Mouse (Mus musculus) lung, postnatal 0 days (tissue): ENCODE measurements at regions not wholly inside any gene's neighbourhood (a gene's known extent, or its start where the extent isn't known, plus 50 kb on each side); places are given as distances from the start of the nearest gene placed in this dataset. TPM values are rescaled to one million over a fixed set of nuclear protein-coding genes. Genes with fewer than 3 reads are reported as not detected.
A peak's percentile ranks its signal among the peaks of the same experiment; 100 is the strongest.

ENCODE experiments used
- ATAC-seq: fragments of 200-750 bp; cut with Nextera tagmentation; 2 replicates; pipeline ENCODE4 v1.8.0; 2017; ENCODE audit warnings: moderate library complexity
- DNase-seq: peaks from one replicate; pipeline ENCODE4 v3.0.0-alpha.2; 2016; ENCODE audit warnings: low spot score
- H3K27ac ChIP-seq: fragments of 300-500 bp; sonication (generic); 2 replicates; pipeline ENCODE4 v1.5.1; 2014; ENCODE audit warnings: antibody characterized with exemption, mild to moderate bottlenecking, low read length, mixed read lengths
- H3K27me3 ChIP-seq: fragments of 300-500 bp; sonication (generic); replicated peaks from 2 replicates; pipeline ENCODE4 v1.6.1; 2014; ENCODE audit warnings: low read length, mixed read lengths; ENCODE audit not compliant: insufficient read depth
- H3K36me3 ChIP-seq: fragments of 300-500 bp; sonication (generic); 2 replicates; pipeline ENCODE4 v1.6.1; 2014; ENCODE audit warnings: low read length, mixed read lengths; ENCODE audit not compliant: insufficient read depth
- H3K4me1 ChIP-seq: fragments of 300-500 bp; sonication (generic); 2 replicates; pipeline ENCODE4 v1.6.1; 2014; ENCODE audit warnings: antibody characterized with exemption, low read depth, low read length, mixed read lengths; ENCODE audit not compliant: insufficient read depth
- H3K4me2 ChIP-seq: fragments of 300-500 bp; sonication (generic); replicated peaks from 2 replicates; pipeline ENCODE4 v1.6.1; 2014; ENCODE audit warnings: low read depth, mild to moderate bottlenecking, low read length, moderate library complexity, mixed read lengths
- H3K4me3 ChIP-seq: fragments of 300-500 bp; sonication (generic); 2 replicates; pipeline ENCODE4 v1.5.1; 2014; ENCODE audit warnings: low read depth, low read length
- H3K9ac ChIP-seq: fragments of 300-500 bp; sonication (generic); replicated peaks from 2 replicates; pipeline ENCODE4 v1.6.1; 2014; ENCODE audit warnings: low read depth, mild to moderate bottlenecking
- H3K9me3 ChIP-seq: fragments of 300-500 bp; sonication (generic); 2 replicates; pipeline ENCODE4 v1.6.1; 2016; ENCODE audit warnings: low read length, mixed read lengths
- CTCF ChIP-seq: IDR thresholded peaks from 2 replicates; pipeline ENCODE4 v1.5.1; 2016; ENCODE audit warnings: antibody characterized with exemption, mild to moderate bottlenecking
- EP300 ChIP-seq: IDR thresholded peaks from 2 replicates; pipeline ENCODE4 v1.6.1; 2016; ENCODE audit warnings: antibody characterized with exemption, mild to moderate bottlenecking, control low read depth
- WGBS: fragments of 180-500 bp; shearing (Covaris S2); extraction: QIAGEN DNeasy Blood & Tissue Kit; methylation state at CpG from one replicate; pipeline ENCODE4 v1.1.7; 2014; 5-methylcytosine and 5-hydroxymethylcytosine counted together
- microRNA-seq: library from miRNA; unstranded; fragments of <30 nt; microRNA quantifications from one replicate; pipeline ENCODE4, GENCODE M21; 2016

GRCm38 (mm10) chr15:6242132-6242531 lies 57.5 kb upstream of the Dab2 start:
- Histone ChIP-seq H3K27ac (no peak overlapping the region), H3K4me1 (no peaks in the 10 kb centered on the region), H3K27me3 (no peaks in the 10 kb centered on the region), H3K9me3 (no peaks in the 10 kb centered on the region), H3K4me2 (no peak overlapping the region), H3K9ac (no peak overlapping the region), H3K36me3 (no peaks in the 10 kb centered on the region), H3K4me3 (no peak overlapping the region)
- DNase-seq, result peak; percentile 23
- peak; percentile 21; the same call in 1 of the 2 replicates for ATAC-seq
- TF ChIP-seq EP300, result no peak
- no peak for TF ChIP-seq CTCF
- 41% methylated on average over 4 of the region's 4 CpGs for WGBS

DNA sequence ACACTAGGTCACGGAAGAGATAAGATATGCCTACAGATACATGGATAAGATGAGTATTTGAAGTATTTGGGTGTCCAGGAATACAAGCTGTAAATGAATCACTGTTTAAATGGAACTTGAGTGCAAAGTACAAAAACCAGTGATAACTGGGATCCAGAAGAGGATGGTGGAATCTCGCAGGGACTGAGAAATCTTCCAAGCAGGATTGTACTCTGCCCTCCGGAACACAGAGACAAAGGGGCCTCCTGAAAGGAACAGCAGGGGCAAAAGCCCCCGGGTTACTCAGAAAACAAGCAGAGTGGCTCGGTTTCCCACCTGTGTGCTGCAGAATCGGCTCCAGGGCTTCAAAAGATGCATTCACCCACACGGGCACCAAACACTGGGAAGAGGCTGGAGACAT lies 55.2 kb upstream of the Dab2 start:
- no peak overlapping the region for H3K9ac ChIP-seq
- no peak overlapping the region for H3K4me2 ChIP-seq
- no peaks in the 10 kb centered on the region for H3K9me3 ChIP-seq
- no peaks in the 10 kb centered on the region for H3K36me3 ChIP-seq
- DNase-seq (no peak), ATAC-seq (no peak)
- H3K4me1 ChIP-seq, result no peaks in the 10 kb centered on the region
- WGBS, result 42% methylated on average over 7 of the region's 7 CpGs
- no peak overlapping the region for H3K27ac ChIP-seq
- no peak for TF ChIP-seq CTCF
- no peaks in the 10 kb centered on the region for H3K27me3 ChIP-seq
- H3K4me3 ChIP-seq, result no peak overlapping the region

DNA sequence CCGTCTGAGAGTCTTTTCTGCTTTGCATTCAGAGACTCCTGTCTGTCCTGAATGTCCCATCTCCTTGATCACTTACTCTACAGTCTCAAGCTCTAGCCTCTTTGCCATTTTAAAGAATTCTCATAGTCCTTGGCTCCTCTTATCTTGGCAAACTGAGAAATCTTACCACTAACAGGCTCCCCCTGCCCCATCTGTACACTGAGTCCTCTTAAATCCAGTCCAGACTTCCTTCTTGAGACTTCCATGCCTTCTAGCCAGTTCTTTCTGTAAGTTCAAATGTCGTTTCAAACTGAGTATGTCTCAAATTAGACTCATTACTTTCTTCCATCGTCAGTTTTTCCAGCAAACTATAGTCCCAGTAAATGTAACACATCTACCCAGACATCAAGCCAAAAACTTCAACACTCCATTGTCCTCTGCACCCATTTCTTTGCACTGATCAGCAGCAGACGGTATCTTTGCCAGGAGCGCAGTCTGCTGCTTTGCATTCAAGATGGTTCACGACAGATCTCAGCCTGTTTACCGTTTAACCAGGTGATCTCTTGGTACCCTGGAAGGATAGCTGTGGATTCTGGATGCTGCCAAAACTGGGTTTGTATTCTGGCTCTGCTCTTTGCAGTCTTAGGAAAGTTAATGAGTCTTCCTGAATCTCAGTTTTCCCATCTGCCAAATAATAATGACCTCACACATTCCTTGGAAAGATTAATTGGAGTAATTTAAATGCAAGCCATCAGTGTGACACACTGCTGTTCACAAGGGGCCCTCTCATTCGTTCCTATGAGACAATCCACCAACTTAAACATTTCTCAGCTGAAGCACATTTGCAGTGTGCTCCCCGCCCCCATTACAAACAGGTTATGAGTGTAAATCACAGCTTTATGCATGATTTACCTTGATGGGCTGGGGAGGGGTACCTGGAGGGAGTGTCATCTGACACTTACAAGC lies 53.4 kb upstream of the Dab2 start:
- Histone ChIP-seq H3K36me3 (no peaks in the 10 kb centered on the region), H3K27ac (no peak overlapping the region), H3K4me3 (no peak overlapping the region), H3K9ac (no peak overlapping the region), H3K4me1 (no peaks in the 10 kb centered on the region), H3K4me2 (no peak overlapping the region), H3K27me3 (no peaks in the 10 kb centered on the region), H3K9me3 (no peaks in the 10 kb centered on the region)
- DNase-seq, result no peak
- TF ChIP-seq CTCF (no peak), EP300 (no peak)
- ATAC-seq, result no peak
- 62% methylated on average over 9 of the region's 9 CpGs for WGBS

DNA sequence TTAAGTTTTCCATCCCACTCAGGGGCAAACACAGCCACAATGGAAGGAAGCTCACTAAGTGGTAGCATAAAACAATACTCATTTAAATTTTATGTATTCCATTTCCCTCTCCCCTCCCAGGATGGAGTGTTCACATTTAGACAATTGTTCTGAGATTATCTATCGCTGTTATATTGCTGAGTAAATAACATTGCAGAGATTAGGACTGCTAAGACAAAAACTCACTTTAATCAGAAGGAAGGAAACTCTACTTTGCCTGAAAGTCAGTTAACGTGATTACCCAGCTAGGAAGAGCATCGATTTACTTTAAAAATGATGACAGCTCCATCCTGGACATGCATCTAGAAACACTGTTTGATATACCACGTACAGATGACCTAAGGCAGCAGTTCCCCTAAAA lies 51.1 kb upstream of the Dab2 start:
- Histone ChIP-seq H3K9ac (no peak overlapping the region), H3K36me3 (no peaks in the 10 kb centered on the region), H3K27me3 (no peaks in the 10 kb centered on the region), H3K27ac (no peak overlapping the region), H3K4me3 (no peak overlapping the region), H3K4me1 (no peaks in the 10 kb centered on the region), H3K4me2 (no peak overlapping the region), H3K9me3 (no peaks in the 10 kb centered on the region)
- no peak for TF ChIP-seq EP300
- no peak for TF ChIP-seq CTCF
- WGBS, result 65% methylated on average over 4 of the region's 4 CpGs
- DNase-seq, result no peak
- ATAC-seq, result no peak

Small RNA genes in the stretch of these regions (microRNA-seq; reads per million reads assigned to microRNA genes)
- gene Gm27760, result not detected
